Mouse (Mus musculus) urinary bladder, adult 2 months (tissue): ENCODE data around the gene Scd3. TPM values are rescaled to one million over a fixed set of nuclear protein-coding genes. Genes with fewer than 3 reads are reported as not detected.

ENCODE experiments used
- DNase-seq: peaks from one replicate; pipeline ENCODE4 v3.0.0; 2022; ENCODE audit warnings: low spot score
- polyA plus RNA-seq: library from polyadenylated mRNA; depleted of rRNA; stranded (reverse); fragments of >200 nt; gene quantifications from 2 replicates; pipeline ENCODE4 v1.2.3, GENCODE M21; 2012; rRNA removed

The Scd3 gene
- 0.01 and 0.28 TPM in 2 replicates for polyA plus RNA-seq

DNA sequence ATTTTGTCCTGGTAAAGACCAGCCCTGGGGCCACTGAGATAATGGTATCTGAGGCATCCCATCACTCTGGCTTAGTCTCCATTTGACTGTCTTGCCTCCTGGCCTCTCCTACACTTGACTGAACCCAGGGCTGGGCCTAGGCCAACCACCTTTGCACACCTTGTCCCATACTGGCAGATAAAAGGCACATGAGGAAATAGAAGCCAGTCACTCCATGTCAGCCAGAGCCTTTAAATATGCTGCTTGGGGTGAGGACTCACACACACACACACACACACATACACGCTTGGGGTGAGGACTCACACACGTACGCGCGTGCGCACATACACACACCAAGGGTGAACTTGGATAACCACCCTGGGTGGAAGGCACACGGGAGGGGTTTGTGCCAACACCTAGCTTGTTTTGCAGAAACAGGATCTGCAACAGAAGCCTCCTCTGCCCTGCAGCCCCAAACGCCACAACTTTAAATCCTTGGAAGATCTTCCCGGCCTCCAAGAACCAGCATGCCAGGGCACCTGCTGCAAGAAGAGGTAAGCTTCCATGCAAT is at the start of gene Scd3:
TSS of gene Scd3 (plus strand) at position 255 of the 550 bp plus-strand sequence.
- DNase-seq, result no peak

DNA sequence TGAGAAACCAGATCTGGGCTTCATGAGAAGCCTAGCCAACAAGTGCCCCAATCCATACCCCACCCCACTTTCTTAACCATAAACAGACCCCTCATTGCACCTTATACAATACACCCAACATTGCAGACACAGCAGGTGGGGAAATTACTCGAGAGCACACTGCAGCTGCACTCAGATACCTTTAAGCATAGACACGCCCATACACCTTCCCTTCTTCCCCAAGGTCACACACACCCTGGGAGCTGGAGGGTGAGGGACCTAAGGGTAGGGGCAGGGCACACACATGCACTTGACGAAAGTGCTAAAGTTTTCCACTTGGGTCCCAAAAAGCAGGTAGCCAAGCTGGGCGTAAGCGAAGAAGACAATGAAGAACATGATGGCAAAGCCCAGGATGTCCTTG is 49.3 kb upstream of the Scd3 start:
- DNase-seq, result no peak

DNA sequence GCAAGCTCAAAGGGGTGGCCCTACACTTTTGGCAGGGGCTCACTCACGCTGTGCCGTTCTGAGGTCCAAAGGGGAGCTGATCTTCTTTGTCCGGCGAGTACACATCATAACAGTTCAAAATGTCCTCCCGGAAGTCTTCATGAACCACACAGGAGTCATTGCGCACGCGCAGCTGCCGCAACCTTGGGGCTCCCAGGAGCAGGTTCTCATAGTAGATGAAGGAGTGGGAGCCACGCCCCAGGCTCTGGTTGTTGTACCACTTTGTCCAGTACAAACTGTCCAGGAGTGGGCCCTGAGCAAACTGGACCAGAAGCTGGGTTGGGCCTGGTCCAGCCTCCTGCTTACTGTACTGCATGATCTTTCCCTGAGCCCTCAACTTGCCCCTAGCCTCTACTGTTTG is 46.1 kb upstream of the Scd3 start:
- DNase-seq, result no peak

DNA sequence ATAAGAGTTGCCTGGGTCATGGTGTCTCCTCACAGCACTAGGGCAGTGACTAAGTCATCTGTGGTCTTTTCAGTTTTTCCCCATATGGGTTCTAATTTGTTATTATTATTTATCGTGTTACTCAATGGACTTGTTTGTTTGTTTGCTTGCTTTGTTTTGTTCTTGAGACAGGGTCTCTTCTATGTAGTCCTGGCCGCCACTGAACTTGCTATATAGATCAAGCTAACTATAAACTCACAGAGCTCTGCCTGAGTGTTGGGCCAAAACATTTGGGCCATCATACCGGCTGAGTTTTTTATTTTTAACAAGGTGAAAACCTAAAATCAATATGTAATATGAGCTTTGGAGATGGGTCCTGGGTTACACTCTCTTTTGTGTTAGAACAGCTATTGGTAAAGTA is 43.7 kb upstream of the Scd3 start:
- no peak for DNase-seq

DNA sequence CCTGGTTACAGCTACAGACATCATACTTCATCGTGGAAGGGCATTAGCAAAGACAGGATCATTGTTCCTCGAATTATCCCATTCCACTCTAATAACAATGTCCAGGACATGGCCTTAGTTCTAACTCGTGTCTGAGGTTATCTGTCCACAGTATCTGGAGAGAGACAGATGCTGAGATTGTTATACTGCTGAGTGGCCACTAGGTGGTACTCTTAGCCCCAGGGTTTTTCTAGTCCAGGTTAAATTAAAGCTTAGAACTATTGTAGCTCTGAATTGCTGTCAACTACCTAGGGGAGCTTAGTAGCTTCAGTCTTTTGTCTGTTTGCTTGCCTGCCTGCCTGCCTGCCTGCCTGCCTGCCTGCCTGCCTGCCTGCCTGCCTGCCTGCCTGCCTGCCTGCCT is 41.6 kb upstream of the Scd3 start:
- DNase-seq, result no peak

DNA sequence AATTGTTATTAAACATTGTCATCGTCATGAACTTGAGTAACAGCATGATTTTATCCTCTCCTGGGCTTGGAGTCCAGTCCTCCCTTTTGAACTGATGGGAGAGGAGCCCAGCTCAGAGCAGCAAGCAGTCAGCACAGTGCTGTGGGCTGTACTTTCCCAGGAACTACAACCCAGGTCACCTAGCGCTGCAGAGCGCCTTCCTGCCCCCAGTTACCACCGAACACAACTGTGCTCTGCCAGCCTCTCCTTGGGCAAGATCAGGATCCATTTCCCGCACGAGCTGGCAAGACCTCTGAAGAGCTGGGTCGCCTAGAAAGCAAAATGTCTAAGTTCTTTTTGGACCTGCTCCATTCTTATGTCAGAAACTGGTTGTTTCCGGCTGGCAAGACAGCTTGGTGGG is 28.2 kb upstream of the Scd3 start:
- no peak for DNase-seq

DNA sequence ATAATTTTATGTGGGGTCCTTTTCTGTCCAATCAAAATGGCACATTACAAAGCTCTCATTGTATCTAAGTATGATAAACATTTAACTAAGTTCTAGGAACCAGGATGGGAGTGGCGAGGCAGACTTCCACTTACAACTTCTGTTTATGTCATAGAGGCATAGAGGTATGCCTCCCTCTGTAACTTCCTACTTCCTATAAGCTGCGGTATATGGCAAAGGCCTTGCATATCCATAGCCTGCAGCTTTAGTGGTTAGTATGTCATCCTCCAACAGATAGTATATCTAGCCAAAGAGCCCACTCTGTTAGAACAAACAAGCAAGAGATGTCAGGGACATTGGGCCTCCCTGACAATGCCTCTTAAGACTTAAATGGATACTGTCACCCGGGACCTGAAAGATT is 26.3 kb upstream of the Scd3 start:
- DNase-seq, result no peak

DNA sequence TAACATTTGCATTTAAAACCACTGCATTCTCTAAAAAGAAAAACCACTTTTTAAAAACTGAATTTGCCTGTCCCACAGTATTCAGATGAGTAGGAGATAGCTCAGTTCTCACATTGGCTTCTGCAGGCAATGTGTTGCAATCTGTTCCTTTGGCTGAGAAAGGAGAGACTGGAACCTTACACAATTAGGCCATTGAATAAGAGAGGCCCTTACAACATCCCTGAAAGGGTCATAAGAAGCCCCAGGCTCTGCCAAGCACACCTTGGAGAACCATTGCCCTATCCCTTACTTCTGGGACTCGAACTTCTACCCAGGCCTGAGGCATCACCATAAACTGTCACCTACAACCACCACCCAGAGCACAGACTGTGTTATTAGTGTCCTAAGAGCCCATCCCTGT is 22.6 kb upstream of the Scd3 start:
- no peak for DNase-seq

DNA sequence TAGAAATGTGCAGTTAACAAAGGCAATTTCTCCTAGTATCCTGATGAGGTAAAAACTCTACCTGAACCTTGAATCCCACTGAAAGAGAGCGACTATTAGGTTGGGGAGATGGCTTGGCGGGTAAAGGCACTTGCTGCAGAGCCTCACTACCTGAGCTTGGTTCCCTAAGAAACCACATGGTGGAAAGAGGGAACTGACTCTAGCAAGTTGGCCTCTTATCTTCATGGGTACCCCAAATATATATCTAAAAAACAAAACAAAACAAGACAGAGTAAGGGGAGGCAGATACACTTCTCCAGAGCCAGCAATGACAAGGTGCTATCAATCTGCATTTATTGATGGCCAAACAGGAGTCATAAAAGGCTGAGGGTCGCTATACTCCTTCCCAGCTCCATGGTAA is 19.1 kb upstream of the Scd3 start:
- no peak for DNase-seq

DNA sequence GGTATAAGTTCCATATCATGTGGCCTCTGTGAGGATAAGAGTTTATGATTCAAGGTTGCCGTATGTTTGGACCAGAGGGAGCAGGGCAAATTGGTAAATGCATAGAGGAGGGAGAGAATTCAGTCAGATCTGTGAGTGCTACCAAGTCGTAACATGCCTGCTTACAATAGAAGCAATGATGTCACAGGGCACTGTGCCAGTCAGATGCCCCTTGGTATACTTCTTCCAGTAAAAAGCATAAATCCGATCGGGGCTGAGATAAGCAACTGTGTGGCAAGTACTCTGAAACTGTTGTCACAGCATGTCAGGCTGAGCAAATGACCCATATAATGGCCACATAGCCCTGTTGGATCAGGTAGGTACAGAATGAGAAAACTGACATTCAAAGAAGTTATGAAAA is 14.0 kb upstream of the Scd3 start:
- no peak for DNase-seq

DNA sequence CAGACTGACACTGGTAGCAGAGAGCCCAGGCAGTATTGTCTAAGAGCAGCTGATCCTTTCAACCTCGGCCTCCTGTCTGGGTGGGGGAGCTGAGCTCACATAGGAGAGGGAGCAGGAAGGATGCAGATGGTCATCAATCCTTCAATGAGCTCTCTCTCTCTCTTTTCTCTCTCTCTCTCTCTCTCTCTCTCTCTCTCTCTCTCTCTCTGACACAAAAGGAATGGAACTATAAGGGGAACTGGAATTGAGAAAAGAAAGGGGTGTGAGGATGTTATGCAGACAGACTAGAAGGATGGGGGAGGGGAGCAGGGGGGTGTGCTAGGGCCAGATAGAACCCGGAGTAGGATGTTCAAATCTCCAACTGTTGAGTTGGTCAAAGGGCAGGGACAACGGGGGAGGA is 10.7 kb upstream of the Scd3 start, which contains the start of gene Pkd2l1:
TSS of gene Pkd2l1 (minus strand) at position 101 of the 400 bp plus-strand sequence.
- DNase-seq, result no peak

DNA sequence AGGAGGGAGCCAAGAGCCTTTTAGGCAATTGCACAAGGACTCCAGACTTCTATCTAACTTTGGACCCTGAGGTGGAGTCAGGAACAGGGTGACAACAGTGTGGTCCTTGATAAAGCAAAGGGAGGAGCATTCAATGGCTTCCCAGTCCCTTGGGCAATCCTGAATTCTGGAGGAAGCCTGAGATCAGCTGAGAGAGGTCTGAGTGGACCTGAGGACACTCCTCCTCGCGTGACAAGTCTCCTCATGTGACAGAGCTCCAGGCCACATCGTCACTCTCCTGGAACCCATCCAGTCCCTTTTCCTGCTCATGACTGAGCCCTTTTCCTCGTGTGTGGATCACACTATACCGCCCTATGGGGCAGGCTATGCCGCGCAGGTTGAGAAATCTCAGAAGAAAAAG is 9.2 kb upstream of the Scd3 start:
- DNase-seq, result no peak

DNA sequence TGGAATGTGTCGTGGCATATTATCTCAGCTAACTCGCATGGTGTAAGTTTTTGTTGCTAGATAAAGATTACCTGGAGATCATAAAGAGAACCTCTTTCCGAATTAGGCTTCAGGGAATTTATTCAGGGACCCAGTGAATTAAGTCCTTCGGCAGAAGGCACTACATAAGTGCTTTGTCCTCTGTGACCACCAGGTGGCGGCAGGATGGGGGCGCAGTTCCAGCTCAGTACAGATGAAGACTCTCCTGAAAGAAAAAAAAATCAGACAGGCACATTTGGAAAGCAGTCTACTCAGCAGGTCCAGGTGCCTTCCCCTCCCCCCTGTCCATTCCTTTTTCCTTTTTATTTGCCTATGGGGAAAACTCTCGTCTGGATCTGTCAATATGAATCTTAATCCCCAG is 7.9 kb upstream of the Scd3 start:
- DNase-seq, result no peak

DNA sequence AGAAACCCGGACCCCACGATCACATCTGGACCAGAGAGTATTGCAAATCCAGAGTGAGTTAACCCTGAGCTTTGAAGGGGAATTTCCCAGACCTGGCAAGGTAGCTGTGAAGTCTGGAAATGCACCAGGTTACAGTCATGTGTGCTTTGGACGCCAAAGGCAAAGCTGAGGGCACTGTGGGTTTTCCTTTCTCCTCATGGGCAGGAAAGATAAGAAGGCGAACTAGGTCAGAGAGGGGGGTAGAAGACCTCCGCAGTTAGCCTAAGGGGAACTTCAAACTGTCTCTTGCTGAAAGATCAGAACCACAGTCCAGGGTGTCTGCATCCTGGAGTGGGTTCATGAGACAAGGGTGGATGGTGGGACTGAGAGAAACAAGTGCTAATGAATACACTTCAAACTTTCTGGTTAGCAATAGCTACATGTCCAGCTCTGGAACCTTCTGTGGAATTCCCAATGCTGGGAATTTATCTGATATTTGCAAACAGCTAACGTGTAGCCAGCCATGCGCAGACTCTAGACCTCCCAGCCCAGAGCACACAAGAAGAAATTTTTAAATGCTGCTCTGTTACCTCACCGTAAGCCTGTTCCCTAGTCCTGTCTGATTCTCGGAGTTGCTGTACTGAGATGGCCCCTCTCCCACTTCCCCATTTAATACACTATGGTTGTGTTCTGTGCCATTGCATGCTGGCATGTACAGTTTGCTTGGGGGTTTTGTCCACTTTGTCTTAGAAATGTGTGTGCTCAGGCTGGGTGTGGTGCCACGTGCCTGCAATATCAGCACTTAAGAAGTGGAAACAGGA is 5.8 kb upstream of the Scd3 start:
- DNase-seq, result no peak

DNA sequence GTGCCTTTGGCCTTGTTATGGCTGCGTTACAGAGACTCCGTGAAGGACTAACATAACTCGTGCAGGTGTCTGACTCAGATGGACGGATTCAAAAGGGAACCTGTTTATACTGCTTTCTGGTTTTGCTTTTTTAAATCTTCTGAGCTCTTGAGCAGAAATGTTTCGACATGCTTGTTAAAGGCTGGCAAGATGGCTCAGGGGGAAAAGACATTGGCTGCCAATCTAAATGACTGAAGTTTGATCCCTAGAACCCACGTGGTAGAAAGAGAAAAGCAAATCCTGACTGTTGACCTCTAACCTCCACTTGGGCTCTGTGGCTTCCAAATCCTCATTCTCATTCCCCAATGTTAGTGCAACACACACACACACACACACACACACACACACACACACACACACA is 4.6 kb upstream of the Scd3 start:
- no peak for DNase-seq

DNA sequence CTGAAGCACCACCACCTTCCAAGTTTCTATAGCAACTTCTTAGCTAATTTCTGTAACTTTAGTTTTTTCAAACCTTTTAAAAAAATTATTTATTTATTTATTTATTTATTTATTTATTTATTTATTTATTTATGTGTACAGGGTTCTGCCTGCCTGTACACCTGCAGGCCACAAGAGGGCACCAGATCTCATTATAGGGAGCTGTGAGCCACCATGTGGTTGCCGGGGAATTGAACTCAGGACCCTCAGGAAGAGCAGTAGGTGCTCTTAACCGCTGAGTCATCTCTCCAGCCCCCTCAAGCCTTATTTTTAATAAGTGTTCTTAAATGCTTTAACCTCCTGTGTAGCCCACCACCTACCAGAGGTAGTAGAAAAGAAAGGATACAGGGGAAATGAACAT is 4.1 kb upstream of the Scd3 start:
- no peak for DNase-seq

DNA sequence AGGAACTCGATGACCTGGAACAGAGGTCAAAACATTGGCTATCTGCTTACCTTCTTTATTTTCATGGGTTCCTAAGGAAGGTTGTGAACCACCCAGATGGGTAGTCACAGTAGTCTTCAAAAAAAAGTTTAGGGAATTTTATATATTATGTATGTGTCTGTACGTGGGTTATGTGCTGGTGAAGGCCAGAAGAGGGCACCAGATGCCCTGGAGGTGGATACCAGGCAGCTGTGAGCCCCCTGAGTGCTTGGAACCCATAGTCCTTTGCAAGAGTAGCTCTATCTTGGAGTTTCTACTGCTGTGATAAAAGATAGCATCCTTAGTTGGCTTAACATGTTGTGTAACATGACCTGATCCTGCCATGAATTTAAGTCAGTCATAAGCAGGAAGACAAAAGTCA is 4.0 kb downstream of the Scd3 start:
- DNase-seq, result no peak

DNA sequence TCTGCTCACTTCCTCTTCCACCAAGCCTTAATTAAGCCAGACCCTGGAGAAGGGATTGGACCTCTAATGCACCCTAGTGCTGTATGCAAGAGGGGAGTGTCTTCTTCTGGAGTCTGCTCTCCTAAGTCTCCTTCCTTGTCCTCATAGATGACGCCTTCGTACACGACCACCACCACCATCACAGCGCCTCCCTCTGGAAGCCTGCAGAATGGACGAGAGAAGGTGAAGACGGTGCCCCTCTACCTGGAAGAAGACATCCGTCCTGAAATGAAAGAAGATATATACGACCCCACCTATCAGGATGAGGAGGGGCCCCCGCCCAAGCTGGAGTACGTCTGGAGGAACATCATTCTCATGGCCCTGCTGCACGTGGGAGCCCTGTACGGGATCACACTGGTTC is 12.2 kb downstream of the Scd3 start:
- no peak for DNase-seq

DNA sequence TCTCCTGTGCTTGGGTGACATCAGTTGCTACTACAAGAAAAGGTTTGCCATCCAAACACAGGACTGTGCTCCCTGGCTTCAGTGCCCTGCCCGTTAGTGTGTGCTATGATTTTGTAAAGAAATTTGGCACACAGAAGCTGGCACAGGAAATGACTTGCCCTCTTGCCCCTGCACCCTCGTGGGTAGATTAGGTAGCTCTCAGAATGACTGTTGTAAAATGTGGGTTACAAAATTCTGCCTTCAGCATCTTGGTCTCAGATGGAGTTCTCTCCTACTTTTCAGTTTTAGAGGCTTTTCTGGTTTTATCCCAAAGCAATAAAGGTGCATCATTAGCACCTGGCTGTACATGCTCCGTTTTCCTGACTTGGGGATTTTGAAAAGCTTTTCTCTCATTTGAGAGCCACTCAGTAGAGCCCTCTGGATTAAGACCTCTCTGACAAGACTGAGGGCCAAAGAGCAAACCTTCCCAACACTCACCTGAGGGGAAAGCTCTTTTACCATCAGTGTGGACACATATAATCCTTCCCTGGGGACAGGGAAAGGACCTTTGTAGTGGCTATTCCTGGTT is 15.0 kb downstream of the Scd3 start:
- DNase-seq, result no peak

DNA sequence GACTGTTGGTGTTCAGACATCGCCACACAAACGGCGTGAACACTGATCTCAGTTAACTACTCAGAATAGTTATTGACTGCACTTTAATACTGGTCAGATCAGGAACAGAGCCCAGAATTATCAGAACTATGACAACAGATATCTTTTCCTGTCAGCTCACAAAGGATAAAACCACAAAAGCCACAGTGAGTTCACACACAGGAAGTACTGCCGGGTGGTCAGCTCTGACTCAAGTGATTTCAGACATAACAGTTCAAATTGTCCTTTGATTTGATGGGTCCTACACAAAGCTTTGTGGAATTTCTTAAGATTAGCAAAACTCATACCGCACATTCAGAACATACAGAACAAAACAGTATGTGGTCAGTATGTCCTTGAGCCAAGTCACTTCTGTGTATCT is 22.7 kb downstream of the Scd3 start:
- DNase-seq, result no peak

DNA sequence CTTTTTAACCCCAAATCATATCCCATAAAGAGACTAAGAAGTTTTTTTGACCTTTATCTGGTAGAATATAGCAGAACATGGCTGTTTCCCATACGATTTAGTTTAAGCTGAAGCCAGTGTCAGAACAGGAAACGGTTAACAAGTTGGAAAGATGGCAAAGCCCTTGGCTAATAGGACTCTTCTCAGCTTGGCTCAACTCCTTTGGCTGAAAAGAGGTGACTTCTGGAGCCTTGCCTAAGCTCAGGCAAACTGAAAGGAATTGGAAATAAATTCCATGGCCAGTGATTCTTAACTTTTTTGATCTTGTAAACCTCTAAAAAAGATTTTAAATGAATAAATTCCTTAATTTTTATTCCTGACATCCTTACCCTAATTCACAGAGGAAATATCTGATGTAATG is 26.7 kb downstream of the Scd3 start:
- no peak for DNase-seq

DNA sequence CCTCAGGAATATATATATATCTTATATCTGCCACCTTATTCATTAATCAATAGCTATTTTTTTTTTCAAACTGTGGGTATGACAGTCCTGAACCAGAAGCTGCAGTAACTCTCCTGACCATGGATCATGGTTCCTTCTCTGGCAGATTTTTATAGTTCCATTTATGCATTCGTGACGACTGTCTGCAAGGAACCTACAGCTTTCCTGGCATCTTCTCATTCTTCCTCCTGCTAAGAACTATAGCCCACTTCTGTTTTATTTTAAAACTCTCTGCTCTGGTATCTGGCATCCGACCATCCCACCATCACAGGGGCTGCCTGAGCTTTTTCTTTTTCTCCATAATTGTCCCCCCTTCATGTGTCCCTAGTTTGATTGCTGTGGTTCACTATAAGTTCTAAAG is 27.1 kb downstream of the Scd3 start:
- DNase-seq, result no peak

DNA sequence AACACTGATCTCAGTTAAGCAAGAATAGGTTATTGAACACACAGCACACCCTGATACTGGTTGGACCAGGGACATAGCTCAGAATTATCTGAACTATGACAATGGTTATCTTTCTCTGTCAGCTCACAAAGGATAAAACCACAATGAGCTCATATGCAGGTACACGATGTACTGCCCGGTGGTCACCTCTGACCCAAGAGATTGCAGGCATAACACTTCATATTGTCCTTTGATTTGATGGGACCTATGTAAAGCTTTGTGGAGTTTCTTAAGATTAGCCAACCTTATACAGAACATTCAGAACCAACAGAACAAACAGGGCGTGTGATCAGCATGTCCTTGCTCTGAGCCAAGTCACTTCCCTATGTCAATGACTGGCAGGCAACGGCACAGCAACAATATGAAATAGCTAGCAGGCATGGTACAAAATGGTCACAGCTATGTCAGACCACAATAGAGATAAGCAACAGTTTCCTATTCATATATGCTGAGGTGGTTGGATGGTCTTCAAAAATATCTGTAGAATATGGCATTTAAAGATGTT is 28.6 kb downstream of the Scd3 start:
- DNase-seq, result no peak
